Mouse (Mus musculus) cerebellum, adult 2 months (tissue): Measurements from ENCODE around the gene Tgfbi.

ENCODE experiments used
- CTCF ChIP-seq: fragments of 200-500 bp; IDR thresholded peaks from 2 replicates; pipeline ENCODE4 v1.5.1; 2011; ENCODE audit warnings: low read depth, mild to moderate bottlenecking, control low read depth, low read length, moderate library complexity, borderline replicate concordance; ENCODE audit not compliant: insufficient read depth
- POLR2A ChIP-seq: fragments of 200-500 bp; IDR thresholded peaks from 2 replicates; pipeline ENCODE4 v1.6.1; 2011; ENCODE audit warnings: low read length, control low read depth, borderline replicate concordance; ENCODE audit not compliant: insufficient read depth

- TF ChIP-seq CTCF (no peak), POLR2A (no peak)
Measured at GRCm38 (mm10) chr13:56683306-56683705, 74.0 kb downstream of the Tgfbi start.
